Mouse (Mus musculus): ENCODE results near the gene Cdiptos. TPM values are rescaled to one million over a fixed set of nuclear protein-coding genes. Genes with fewer than 3 reads are reported as not detected.

Cdiptos gene
- total and polyA plus RNA-seq, 3 experiments, result 0.47 to 0.97 TPM; not detected in 1

DNA sequence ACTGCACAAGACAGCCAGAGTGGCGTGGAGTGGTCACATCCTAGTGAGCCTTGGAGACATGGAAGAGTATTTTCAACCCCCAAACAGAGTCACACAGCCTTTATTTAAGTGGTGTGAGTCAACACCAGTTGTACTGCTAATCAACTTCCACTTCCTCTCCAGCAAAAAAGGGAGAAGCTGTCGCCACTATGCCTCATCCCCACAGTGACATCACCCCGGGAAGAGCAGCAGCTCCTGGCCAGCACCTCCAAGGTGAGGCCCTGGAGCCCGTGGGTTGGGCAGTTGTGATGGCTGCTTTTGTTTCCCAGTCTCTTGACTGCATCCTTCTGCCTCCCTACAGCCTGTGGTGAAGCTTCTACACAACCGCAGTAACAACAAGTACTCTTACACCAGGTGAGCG is 34.7 kb downstream of the Cdiptos start:
- TF ChIP-seq SIN3A (IDR thresholded peaks at IDR 0.05; ENCODE audit: low read length) (0 out of 2 replicates have a peak, but pooled peaks have one; percentile 4), IRF4 (IDR thresholded peaks at IDR 0.05; ENCODE audit: low read depth, low read length) (0 out of 2 replicates have a peak, but pooled peaks have one; percentile 32), BHLHE40 (IDR thresholded peaks at IDR 0.05; ENCODE audit: low read depth, low read length) (0 out of 2 replicates have a peak, but pooled peaks have one; percentile 9), ETS1 (conservative IDR thresholded peaks at IDR 0.05; ENCODE audit: low read depth, low read length) (peak; percentile 25), TCF12 (IDR thresholded peaks at IDR 0.05; ENCODE audit: low read depth, low read length) (0 out of 2 replicates have a peak, but pooled peaks have one; percentile 22), TBP (conservative IDR thresholded peaks at IDR 0.05; ENCODE audit: low read depth, low read length) (no peak), EP300 (IDR thresholded peaks at IDR 0.05; ENCODE audit: low read length) (0 out of 2 replicates have a peak, but pooled peaks have one; percentile 41), MAZ (IDR thresholded peaks at IDR 0.05; ENCODE audit: low read depth, low read length) (no peak)
- Histone ChIP-seq H3K79me2 (replicated peaks; ENCODE audit: control insufficient read depth, extremely low read depth, insufficient read depth, poor library complexity, severe bottlenecking) (peaks cover 3% of the 10 kb centered on the region), H3K27ac (ENCODE audit: insufficient read depth, low read depth) (peak overlapping the region; percentile 95), H3K27me3 (replicated peaks) (no peaks in the 10 kb centered on the region), H3K4me3 (replicated peaks in 1 of 3; ENCODE audit: low read depth in 2 of 3, low read length in 2 of 3, poor library complexity in 1 of 3) (peak overlapping the region in 1 of 3 experiments; percentile 29), H3K4me2 (ENCODE audit: insufficient read depth, low read depth, poor library complexity, severe bottlenecking) (peak overlapping the region; percentile 81), H3K9ac (ENCODE audit: insufficient read depth, low read depth) (no peak overlapping the region), H3K36me3 (replicated peaks in 1 of 2; ENCODE audit: control insufficient read depth in 1 of 2, insufficient read depth in 1 of 2, low read length in 1 of 2) (peaks cover 23 to 73% of the 10 kb centered on the region in 2 experiments), H3K4me1 (ENCODE audit: control insufficient read depth in 1 of 2, insufficient read depth in 2 of 2) (peaks cover 23 to 72% of the 10 kb centered on the region in 2 experiments), H3K9me3 (replicated peaks; ENCODE audit: low read length) (peaks cover 8% of the 10 kb centered on the region)
- peak; percentile 42 for DNase-seq (ENCODE audit: extremely low read depth)
- in situ Hi-C loops (cut with MboI; ENCODE audit: low pct_ligation_motif_present, low pct_unique_long_range_greater_than_20kb, low sequenced_read_pairs), result no loop called here
- dilution Hi-C loops (cut with MboI; ENCODE audit: extremely low pct_ligation_motif_present, extremely low pct_unique_long_range_greater_than_20kb, low sequenced_read_pairs), result no loop called here

DNA sequence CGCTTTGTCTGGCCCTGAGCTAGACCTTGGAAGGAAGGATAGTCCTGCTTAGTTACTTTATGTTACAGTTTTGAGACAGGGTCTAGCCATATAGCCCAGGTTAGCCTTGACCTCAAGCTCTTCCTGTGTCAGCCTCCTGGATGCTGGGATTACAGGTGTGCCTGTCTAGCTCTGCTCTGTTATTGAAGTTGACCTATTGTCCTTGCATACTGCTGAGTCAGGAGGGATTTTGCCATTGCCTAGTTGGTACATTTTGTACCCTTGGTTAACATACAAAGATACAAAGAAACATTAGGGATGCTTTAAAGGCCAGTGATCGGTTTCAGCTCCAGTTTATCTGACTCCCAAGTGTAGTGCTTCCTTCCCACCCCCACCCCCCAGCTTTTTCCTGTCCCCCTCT is 43.2 kb downstream of the Cdiptos start:
- Histone ChIP-seq H3K9ac (ENCODE audit: insufficient read depth, low read depth) (no peak overlapping the region), H3K9me3 (replicated peaks; ENCODE audit: low read length) (peaks cover 7% of the 10 kb centered on the region), H3K27ac (ENCODE audit: insufficient read depth, low read depth) (no peak overlapping the region), H3K4me2 (ENCODE audit: insufficient read depth, low read depth, poor library complexity, severe bottlenecking) (no peak overlapping the region), H3K36me3 (replicated peaks in 1 of 2; ENCODE audit: control insufficient read depth in 1 of 2, insufficient read depth in 1 of 2, low read length in 1 of 2) (peaks cover 31 to 70% of the 10 kb centered on the region in 2 experiments), H3K79me2 (replicated peaks; ENCODE audit: control insufficient read depth, extremely low read depth, insufficient read depth, poor library complexity, severe bottlenecking) (peaks cover 21% of the 10 kb centered on the region), H3K27me3 (replicated peaks) (no peaks in the 10 kb centered on the region), H3K4me1 (ENCODE audit: control insufficient read depth in 1 of 2, insufficient read depth in 2 of 2) (peaks cover 6 to 32% of the 10 kb centered on the region in 2 experiments; a peak in 3 of 4 replicates), H3K4me3 (replicated peaks in 1 of 3; ENCODE audit: low read depth in 2 of 3, low read length in 2 of 3, poor library complexity in 1 of 3) (no peak overlapping the region)
- dilution Hi-C loops (cut with MboI; ENCODE audit: extremely low pct_ligation_motif_present, extremely low pct_unique_long_range_greater_than_20kb, low sequenced_read_pairs) (no loop called here), in situ Hi-C loops (cut with MboI; ENCODE audit: low pct_ligation_motif_present, low pct_unique_long_range_greater_than_20kb, low sequenced_read_pairs) (no loop called here)
- no peak for DNase-seq (ENCODE audit: extremely low read depth)
- TF ChIP-seq RCOR1 (conservative IDR thresholded peaks at IDR 0.05; ENCODE audit: low read depth, low read length) (no peak), MXI1 (IDR thresholded peaks at IDR 0.05; ENCODE audit: low read depth, low read length) (no peak), CHD2 (IDR thresholded peaks at IDR 0.05; ENCODE audit: low read length) (no peak)

DNA sequence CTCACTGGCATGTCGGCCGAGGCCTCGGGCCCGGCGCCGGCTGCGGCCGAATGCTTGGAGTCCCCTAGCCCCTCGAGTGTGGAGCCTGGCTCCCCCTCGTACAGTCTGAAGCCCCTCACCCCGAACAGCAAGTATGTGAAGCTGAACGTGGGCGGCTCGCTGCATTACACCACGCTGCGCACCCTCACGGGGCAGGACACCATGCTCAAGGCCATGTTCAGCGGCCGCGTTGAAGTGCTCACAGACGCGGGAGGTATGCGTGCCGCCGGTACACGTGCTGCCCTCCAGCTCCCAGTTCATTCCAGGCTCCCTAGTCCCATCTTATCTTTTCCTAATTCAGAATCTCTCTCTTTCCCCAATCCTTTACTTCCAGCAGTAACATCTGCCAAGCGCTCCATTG is 46.9 kb downstream of the Cdiptos start:
- dilution Hi-C loops (cut with MboI; ENCODE audit: extremely low pct_ligation_motif_present, extremely low pct_unique_long_range_greater_than_20kb, low sequenced_read_pairs), result no loop called here
- Histone ChIP-seq H3K4me1 (ENCODE audit: control insufficient read depth in 1 of 2, insufficient read depth in 2 of 2) (peaks cover 10 to 34% of the 10 kb centered on the region in 2 experiments; a peak in 3 of 4 replicates), H3K36me3 (replicated peaks in 1 of 2; ENCODE audit: control insufficient read depth in 1 of 2, insufficient read depth in 1 of 2, low read length in 1 of 2) (peaks cover 11 to 36% of the 10 kb centered on the region in 2 experiments), H3K27ac (ENCODE audit: insufficient read depth, low read depth) (peak overlapping the region; percentile 22; the same call in 1 of the 2 replicates), H3K4me3 (replicated peaks in 1 of 3; ENCODE audit: low read depth in 2 of 3, low read length in 2 of 3, poor library complexity in 1 of 3) (peak overlapping the region; percentile 96 to 100 (median 98)), H3K27me3 (replicated peaks) (no peaks in the 10 kb centered on the region), H3K9me3 (replicated peaks; ENCODE audit: low read length) (no peaks in the 10 kb centered on the region), H3K79me2 (replicated peaks; ENCODE audit: control insufficient read depth, extremely low read depth, insufficient read depth, poor library complexity, severe bottlenecking) (peaks cover 21% of the 10 kb centered on the region), H3K9ac (ENCODE audit: insufficient read depth, low read depth) (peak overlapping the region; percentile 94), H3K4me2 (ENCODE audit: insufficient read depth, low read depth, poor library complexity, severe bottlenecking) (peak overlapping the region; percentile 59)
- no peak for DNase-seq (ENCODE audit: extremely low read depth)
- in situ Hi-C loops (cut with MboI; ENCODE audit: low pct_ligation_motif_present, low pct_unique_long_range_greater_than_20kb, low sequenced_read_pairs), result no loop called here
- peak; percentile 74 for TF ChIP-seq MYC (IDR thresholded peaks at IDR 0.05; ENCODE audit: low read depth, low read length)
- TF ChIP-seq ZC3H11A (IDR thresholded peaks at IDR 0.05; ENCODE audit: low read depth, low read length), result no peak
- TF ChIP-seq JUN (IDR thresholded peaks at IDR 0.05; ENCODE audit: insufficient read depth, low read depth, low read length), result no peak
- no peak for TF ChIP-seq USF2 (conservative IDR thresholded peaks at IDR 0.05; ENCODE audit: low read depth, low read length)
- TF ChIP-seq KAT2A (IDR thresholded peaks at IDR 0.05; ENCODE audit: insufficient replicate concordance, low read length), result no peak
- peak; percentile 66 for TF ChIP-seq MXI1 (IDR thresholded peaks at IDR 0.05; ENCODE audit: low read depth, low read length)
- TF ChIP-seq POLR2AphosphoS2 (IDR thresholded peaks at IDR 0.05; ENCODE audit: low read depth, low read length), result no peak
- no peak for TF ChIP-seq MAZ (IDR thresholded peaks at IDR 0.05; ENCODE audit: low read depth, low read length)
- no peak for TF ChIP-seq CHD1 (IDR thresholded peaks at IDR 0.05; ENCODE audit: low read depth, low read length)
- 0 out of 2 replicates have a peak, but pooled peaks have one; percentile 4 for TF ChIP-seq SIN3A (IDR thresholded peaks at IDR 0.05; ENCODE audit: low read length)
- peak; percentile 64; the same call in 1 of the 2 replicates for TF ChIP-seq BHLHE40 (IDR thresholded peaks at IDR 0.05; ENCODE audit: low read depth, low read length)
- peak; percentile 43; the same call in 1 of the 2 replicates for TF ChIP-seq MAX (IDR thresholded peaks at IDR 0.05; ENCODE audit: low read length)
